Mouse (Mus musculus): Measurements from ENCODE around the gene Rnf185.

Gene Rnf185

GRCm38 (mm10) chr11:3444875-3445274 lies 7.3 kb downstream of the Rnf185 start:
- DNase-seq (ENCODE audit: extremely low read depth, insufficient read length, low spot score): no peak

GRCm38 (mm10) chr11:3443091-3443490 lies 9.1 kb downstream of the Rnf185 start:
- peak; percentile 49 for DNase-seq (ENCODE audit: extremely low read depth, insufficient read length, low spot score)

GRCm38 (mm10) chr11:3442677-3443076 lies 9.5 kb downstream of the Rnf185 start:
- no peak for DNase-seq (ENCODE audit: extremely low read depth, insufficient read length, low spot score)

GRCm38 (mm10) chr11:3441696-3442443 lies 10.3 kb downstream of the Rnf185 start:
- DNase-seq (ENCODE audit: extremely low read depth, insufficient read length, low spot score): no peak

- no peak for DNase-seq (ENCODE audit: extremely low read depth, insufficient read length, low spot score)
Measured at GRCm38 (mm10) chr11:3437621-3438020, 14.5 kb downstream of the Rnf185 start.

- no peak for DNase-seq (ENCODE audit: extremely low read depth, insufficient read length, low spot score)
Measured at GRCm38 (mm10) chr11:3433809-3434208, 18.4 kb downstream of the Rnf185 start.

- DNase-seq (ENCODE audit: extremely low read depth, insufficient read length, low spot score): no peak
Measured at GRCm38 (mm10) chr11:3431976-3432603, 20.1 kb downstream of the Rnf185 start.

- no peak for DNase-seq (ENCODE audit: extremely low read depth, insufficient read length, low spot score)
Measured at GRCm38 (mm10) chr11:3431515-3431914, 20.6 kb downstream of the Rnf185 start.

- no peak for DNase-seq (ENCODE audit: extremely low read depth, insufficient read length, low spot score)
Measured at GRCm38 (mm10) chr11:3428632-3429031, 23.5 kb downstream of the Rnf185 start.

- no peak for DNase-seq (ENCODE audit: extremely low read depth, insufficient read length, low spot score)
Measured at GRCm38 (mm10) chr11:3427697-3428230, 24.4 kb downstream of the Rnf185 start.

- no peak for DNase-seq (ENCODE audit: extremely low read depth, insufficient read length, low spot score)
Measured at GRCm38 (mm10) chr11:3422242-3422641, 29.9 kb downstream of the Rnf185 start.

GRCm38 (mm10) chr11:3418741-3419140 lies 33.4 kb downstream of the Rnf185 start:
- no peak for DNase-seq (ENCODE audit: extremely low read depth, insufficient read length, low spot score)

- DNase-seq (ENCODE audit: extremely low read depth, insufficient read length, low spot score): no peak
Measured at GRCm38 (mm10) chr11:3417795-3418194, 34.4 kb downstream of the Rnf185 start.

GRCm38 (mm10) chr11:3416399-3416798 lies 35.8 kb downstream of the Rnf185 start:
- no peak for DNase-seq (ENCODE audit: extremely low read depth, insufficient read length, low spot score)

- DNase-seq (ENCODE audit: extremely low read depth, insufficient read length, low spot score): no peak
Measured at GRCm38 (mm10) chr11:3412111-3412510, 40.1 kb downstream of the Rnf185 start.

- DNase-seq (ENCODE audit: extremely low read depth, insufficient read length, low spot score): peak; percentile 95
Measured at GRCm38 (mm10) chr11:3408997-3409732, 43.0 kb downstream of the Rnf185 start, which contains the start of gene Limk2. Limk2 (minus strand) TSS chr11:3409189.

GRCm38 (mm10) chr11:3408131-3408996 lies 43.8 kb downstream of the Rnf185 start:
- DNase-seq (ENCODE audit: extremely low read depth, insufficient read length, low spot score): peak; percentile 35

GRCm38 (mm10) chr11:3404287-3405047 lies 47.7 kb downstream of the Rnf185 start:
- DNase-seq (ENCODE audit: extremely low read depth, insufficient read length, low spot score): no peak

- no peak for DNase-seq (ENCODE audit: extremely low read depth, insufficient read length, low spot score)
Measured at GRCm38 (mm10) chr11:3403024-3403423, 49.1 kb downstream of the Rnf185 start.

- DNase-seq (ENCODE audit: extremely low read depth, insufficient read length, low spot score): no peak
Measured at GRCm38 (mm10) chr11:3398318-3398717, 53.8 kb downstream of the Rnf185 start.
